11 mouse cellular contexts compared by ENCODE assay signal in the genomic region with DNA sequence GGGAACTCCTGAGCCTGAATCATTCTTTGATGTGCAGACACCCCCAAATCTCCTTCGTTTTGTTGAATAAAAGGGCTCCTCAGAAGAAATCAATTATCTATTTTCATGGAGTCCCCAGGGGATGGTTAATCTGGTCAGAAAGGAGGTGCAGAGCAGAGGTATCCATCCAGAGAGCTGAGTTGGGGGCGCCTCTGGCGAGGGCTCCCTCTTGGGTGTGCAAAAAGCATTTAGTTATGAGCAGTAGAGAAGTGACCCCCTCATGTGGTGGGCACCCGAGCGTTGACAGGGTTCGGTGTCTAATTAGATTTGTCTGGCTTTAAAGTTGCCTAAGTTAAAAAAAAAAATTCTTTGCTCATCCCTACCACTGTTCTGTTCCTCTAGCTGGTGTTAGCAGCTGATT. TPM values are rescaled to one million over a fixed set of nuclear protein-coding genes. Genes with fewer than 3 reads are reported as not detected.
A peak's percentile ranks its signal among the peaks of the same experiment; 100 is the strongest.
DNase-seq lines count a peak whose midpoint lies in the region; ATAC-seq and TF ChIP-seq lines count a peak whose summit lies in the region.
"Had no signal": no experiment of that assay in that cellular context is flagged by ENCODE, and none has a peak within 500 bp of the region (broad histone marks: within the 10 kb centered on the region; RNA-seq: fewer than 3 reads in every experiment).

No protein-coding gene starts in this region.

- no peak for DNase-seq in heart, postnatal 25 days (ENCODE audit: low spot score)
- DNase-seq in midbrain, embryonic 10.5 days (ENCODE audit: low spot score): no peak
- DNase-seq in midbrain, postnatal 0 days (ENCODE audit: low spot score): no peak
- DNase-seq in cerebellum, adult 9-10 months: no peak
- no peak for DNase-seq in gastrocnemius, postnatal 36 days

- H3K4me1 ChIP-seq in heart, embryonic 14.5 days (ENCODE audit: control insufficient read depth in 2 of 2, insufficient read depth in 2 of 2, low read length in 2 of 2): peaks cover 3 to 9% of the 10 kb centered on the region in 2 experiments; a peak in 3 of 4 replicates
- peaks cover 26% of the 10 kb centered on the region for H3K4me1 ChIP-seq in midbrain, embryonic 10.5 days
- H3K4me1 ChIP-seq in midbrain, postnatal 0 days (ENCODE audit: insufficient read depth, low read length): no peaks in the 10 kb centered on the region
- peaks cover 2% of the 10 kb centered on the region for H3K4me1 ChIP-seq in hindbrain, embryonic 16.5 days (ENCODE audit: control insufficient read depth, insufficient read depth, low read depth, low read length)
- peaks cover 6% of the 10 kb centered on the region; the same call in 1 of the 2 replicates for H3K4me1 ChIP-seq in stomach, embryonic 15.5 days

- peak overlapping the region; percentile 14 to 69; a peak in 3 of 4 replicates for H3K27ac ChIP-seq in heart, embryonic 14.5 days (replicated peaks in 1 of 2; ENCODE audit: control insufficient read depth in 1 of 2, insufficient read depth in 1 of 2, low read depth in 2 of 2, low read length in 2 of 2)
- peak overlapping the region; percentile 52 for H3K27ac ChIP-seq in midbrain, embryonic 10.5 days (replicated peaks)
- no peak overlapping the region for H3K27ac ChIP-seq in midbrain, postnatal 0 days (ENCODE audit: low read depth, low read length)
- no peak overlapping the region; the same call in 1 of the 2 replicates for H3K27ac ChIP-seq in hindbrain, embryonic 16.5 days (ENCODE audit: low read depth, low read length)
- peak overlapping the region; percentile 51; the same call in 1 of the 2 replicates for H3K27ac ChIP-seq in stomach, embryonic 15.5 days
- H3K27ac ChIP-seq: macrophage had no signal

- H3K9ac ChIP-seq in heart, embryonic 14.5 days (ENCODE audit: low read length): no peak overlapping the region
- H3K9ac ChIP-seq in midbrain, postnatal 0 days (replicated peaks; ENCODE audit: low read length, poor library complexity, severe bottlenecking): no peak overlapping the region
- no peak overlapping the region for H3K9ac ChIP-seq in hindbrain, embryonic 16.5 days (ENCODE audit: low read depth, low read length)
- no peak overlapping the region for H3K9ac ChIP-seq in stomach, embryonic 15.5 days

- TF ChIP-seq CTCF in midbrain, postnatal 0 days (IDR thresholded peaks at IDR 0.05): no peak

- H3K9me3 ChIP-seq in heart, embryonic 14.5 days (ENCODE audit: control insufficient read depth, low read length): 0 out of 2 replicates have a peak, but pooled peaks cover 5% of the 10 kb centered on the region
- peaks cover 17% of the 10 kb centered on the region for H3K9me3 ChIP-seq in midbrain, embryonic 10.5 days (replicated peaks)
- no peaks in the 10 kb centered on the region for H3K9me3 ChIP-seq in midbrain, postnatal 0 days (ENCODE audit: low read length)
- H3K9me3 ChIP-seq in hindbrain, embryonic 16.5 days (ENCODE audit: control insufficient read depth, low read length): 0 out of 2 replicates have a peak, but pooled peaks cover 2% of the 10 kb centered on the region
- H3K9me3 ChIP-seq in stomach, embryonic 15.5 days: no peaks in the 10 kb centered on the region

- peak overlapping the region; percentile 13; the same call in 1 of the 2 replicates for H3K4me2 ChIP-seq in heart, embryonic 14.5 days (ENCODE audit: low read length)
- no peak overlapping the region for H3K4me2 ChIP-seq in midbrain, postnatal 0 days (ENCODE audit: low read depth, low read length, poor library complexity, severe bottlenecking)
- no peak overlapping the region for H3K4me2 ChIP-seq in hindbrain, embryonic 16.5 days (ENCODE audit: low read length)
- H3K4me2 ChIP-seq in stomach, embryonic 15.5 days: no peak overlapping the region

- WGBS in heart, embryonic 14.5 days: 68% methylated on average over 6 of the region's 6 CpGs
- WGBS in midbrain, embryonic 10.5 days: 58% methylated on average over 6 of the region's 6 CpGs
- WGBS in midbrain, postnatal 0 days: 20% methylated on average over 6 of the region's 6 CpGs
- WGBS in hindbrain, embryonic 16.5 days: 45% methylated on average over 6 of the region's 6 CpGs
- 67% methylated on average over 6 of the region's 6 CpGs for WGBS in stomach, embryonic 15.5 days

- intact Hi-C loops in heart, postnatal 25 days (cut with DNase I): loop anchor here (2.0 to 5.0 kb wide), 3 partner anchors 36 to 140 kb away; no protein-coding TSS in a partner anchor
- intact Hi-C loops in gastrocnemius, postnatal 36 days (cut with DNase I): loop anchor here (2.0 to 5.0 kb wide), 2 partner anchors 39 to 140 kb away; no protein-coding TSS in a partner anchor

- H3K36me3 ChIP-seq in heart, embryonic 14.5 days (ENCODE audit: control insufficient read depth, insufficient read depth, low read length): peaks cover 70% of the 10 kb centered on the region
- peaks cover 46% of the 10 kb centered on the region for H3K36me3 ChIP-seq in midbrain, embryonic 10.5 days
- H3K36me3 ChIP-seq in midbrain, postnatal 0 days (ENCODE audit: insufficient read depth, low read length): peaks cover 38% of the 10 kb centered on the region
- peaks cover 13% of the 10 kb centered on the region for H3K36me3 ChIP-seq in hindbrain, embryonic 16.5 days (ENCODE audit: control insufficient read depth, insufficient read depth, low read length)
- H3K36me3 ChIP-seq in stomach, embryonic 15.5 days: peaks cover 29% of the 10 kb centered on the region

- H3K4me3 ChIP-seq in heart, embryonic 14.5 days (ENCODE audit: control insufficient read depth in 1 of 2, insufficient read depth in 1 of 2, low read depth in 1 of 2, low read length in 2 of 2): no peak overlapping the region
- no peak overlapping the region for H3K4me3 ChIP-seq in midbrain, embryonic 10.5 days
- no peak overlapping the region for H3K4me3 ChIP-seq in midbrain, postnatal 0 days (ENCODE audit: low read depth, low read length)
- no peak overlapping the region for H3K4me3 ChIP-seq in hindbrain, embryonic 16.5 days (ENCODE audit: low read length)
- no peak overlapping the region for H3K4me3 ChIP-seq in stomach, embryonic 15.5 days (replicated peaks)

- H3K27me3 ChIP-seq in heart, embryonic 14.5 days (ENCODE audit: control insufficient read depth, insufficient read depth, low read length): no peaks in the 10 kb centered on the region
- no peaks in the 10 kb centered on the region for H3K27me3 ChIP-seq in midbrain, embryonic 10.5 days (ENCODE audit: low read depth, poor library complexity, severe bottlenecking)
- H3K27me3 ChIP-seq in midbrain, postnatal 0 days (ENCODE audit: insufficient read depth, low read length): no peaks in the 10 kb centered on the region
- H3K27me3 ChIP-seq in hindbrain, embryonic 16.5 days (replicated peaks; ENCODE audit: control insufficient read depth, insufficient read depth, low read length): no peaks in the 10 kb centered on the region
- H3K27me3 ChIP-seq in stomach, embryonic 15.5 days (replicated peaks): no peaks in the 10 kb centered on the region

- no peak for ATAC-seq in heart, embryonic 14.5 days (ENCODE audit: insufficient number of reproducible peaks, insufficient read depth, low FRiP score, low read depth)
- no peak for ATAC-seq in midbrain, postnatal 0 days (ENCODE audit: low FRiP score)
- ATAC-seq in hindbrain, embryonic 16.5 days: peak; percentile 45; the same call in 1 of the 2 replicates
- no peak for ATAC-seq in stomach, embryonic 15.5 days (ENCODE audit: insufficient read depth, low FRiP score, low read depth)

RNA-seq across cellular contexts. Expression of gene Gm21969, which starts 8.0 kb away (rescaled TPM):
- polyA plus RNA-seq in heart, embryonic 14.5 days (2014; fragmentation: Nextera tagmentation; extraction: Ambion mirVana): not detected in 2 replicates
- total RNA-seq in heart, postnatal 25 days (2021): not detected
- polyA plus RNA-seq in midbrain, embryonic 10.5 days (2016; fragmentation: Nextera tagmentation; extraction: Ambion mirVana): not detected in 2 replicates
- not detected in 2 replicates for total RNA-seq in midbrain, postnatal 0 days (2014; rRNA removed)
- not detected in 2 replicates for polyA plus RNA-seq in midbrain, postnatal 0 days (2015; fragmentation: Nextera tagmentation; extraction: Ambion mirVana)
- polyA plus RNA-seq in hindbrain, embryonic 16.5 days (2015; fragmentation: Nextera tagmentation; extraction: Ambion mirVana): not detected in 2 replicates
- not detected in 2 replicates for polyA plus RNA-seq in stomach, embryonic 15.5 days (2015; fragmentation: Nextera tagmentation; extraction: Ambion mirVana)
- total RNA-seq in gastrocnemius, postnatal 36 days (2021): not detected
- total RNA-seq: left cerebral cortex, postnatal 14 days had no signal
- polyA plus RNA-seq: brain, embryonic 14.5 days; macrophage had no signal

RNA-seq across cellular contexts. Expression of gene Aldh4a1, which starts 11.7 kb away (rescaled TPM):
- polyA plus RNA-seq in heart, embryonic 14.5 days (2014; fragmentation: Nextera tagmentation; extraction: Ambion mirVana): 13.0 and 13.4 TPM in 2 replicates
- total RNA-seq in heart, postnatal 25 days (2021): 10 to 100 TPM; 64.1 to 68.5 TPM
- 21.3 and 24.2 TPM in 2 replicates for polyA plus RNA-seq in midbrain, embryonic 10.5 days (2016; fragmentation: Nextera tagmentation; extraction: Ambion mirVana)
- 30.0 and 36.8 TPM in 2 replicates for total RNA-seq in midbrain, postnatal 0 days (2014; rRNA removed)
- 25.2 and 28.1 TPM in 2 replicates for polyA plus RNA-seq in midbrain, postnatal 0 days (2015; fragmentation: Nextera tagmentation; extraction: Ambion mirVana)
- polyA plus RNA-seq in hindbrain, embryonic 16.5 days (2015; fragmentation: Nextera tagmentation; extraction: Ambion mirVana): 31.9 and 35.4 TPM in 2 replicates
- polyA plus RNA-seq in stomach, embryonic 15.5 days (2015; fragmentation: Nextera tagmentation; extraction: Ambion mirVana): 27.6 and 30.7 TPM in 2 replicates
- 10 to 100 TPM; 63.9 to 75.8 TPM for total RNA-seq in gastrocnemius, postnatal 36 days (2021)

RNA-seq across cellular contexts. Expression of gene Tas1r2, which starts 42.4 kb away (rescaled TPM):
- not detected in 2 replicates for polyA plus RNA-seq in heart, embryonic 14.5 days (2014; fragmentation: Nextera tagmentation; extraction: Ambion mirVana)
- not detected for total RNA-seq in heart, postnatal 25 days (2021)
- 0.09 TPM in 1 of 2 replicates, not detected in the other for polyA plus RNA-seq in midbrain, embryonic 10.5 days (2016; fragmentation: Nextera tagmentation; extraction: Ambion mirVana)
- not detected in 2 replicates for total RNA-seq in midbrain, postnatal 0 days (2014; rRNA removed)
- not detected in 2 replicates for polyA plus RNA-seq in midbrain, postnatal 0 days (2015; fragmentation: Nextera tagmentation; extraction: Ambion mirVana)
- polyA plus RNA-seq in hindbrain, embryonic 16.5 days (2015; fragmentation: Nextera tagmentation; extraction: Ambion mirVana): not detected in 2 replicates
- not detected in 2 replicates for polyA plus RNA-seq in stomach, embryonic 15.5 days (2015; fragmentation: Nextera tagmentation; extraction: Ambion mirVana)
- not detected for total RNA-seq in gastrocnemius, postnatal 36 days (2021)
- total RNA-seq: left cerebral cortex, postnatal 14 days had no signal
- polyA plus RNA-seq: macrophage had no signal

Comparison
In these comparisons a context has a peak if more than half of its experiments do, and no peak if none do; other contexts are left out.
1. H3K27ac ChIP-seq: peak in heart, embryonic 14.5 days (2 of 2), midbrain, embryonic 10.5 days (single experiment) and stomach, embryonic 15.5 days (single experiment); none in midbrain, postnatal 0 days (single experiment) and hindbrain, embryonic 16.5 days (single experiment).